Mouse (Mus musculus): ENCODE data around the gene Sfmbt2.

The Sfmbt2 gene

DNA sequence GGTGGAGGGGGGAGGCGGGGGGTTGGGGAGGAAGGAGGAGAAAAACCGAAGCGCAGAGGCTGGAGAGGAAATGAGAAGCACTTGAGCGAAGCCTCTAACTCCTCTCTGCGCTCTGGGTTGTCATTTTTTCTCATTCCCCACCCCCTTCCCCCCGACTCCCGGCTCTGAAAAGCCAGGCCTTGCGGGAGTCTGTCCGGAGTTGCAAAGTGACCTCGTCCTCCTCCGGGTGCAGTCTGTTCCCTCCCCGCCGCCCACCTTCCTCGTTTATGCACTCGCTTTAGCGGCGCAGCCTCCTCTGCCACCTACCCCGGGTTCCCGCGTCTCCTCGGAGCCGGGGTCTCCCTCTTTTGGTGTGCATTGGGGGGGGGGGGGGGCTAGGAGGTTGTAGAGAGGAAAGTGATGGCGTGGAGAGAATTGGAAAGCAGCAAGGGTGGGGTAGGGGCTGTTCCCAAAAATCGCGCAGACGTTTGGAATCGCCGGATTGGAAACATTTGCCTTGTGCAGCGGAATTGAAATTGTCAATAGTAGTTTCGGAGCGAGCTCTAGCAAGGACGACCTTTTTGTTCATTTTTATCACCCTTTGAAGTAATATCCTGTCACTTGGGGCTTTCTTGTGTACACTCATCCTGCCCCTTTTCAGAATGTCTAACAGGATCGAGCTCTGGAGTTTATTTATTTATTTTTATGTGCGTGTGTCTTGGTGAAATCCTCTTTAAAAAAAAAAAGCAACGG is 2.6 kb downstream of the Sfmbt2 start:
- peak; percentile 24 to 32 for DNase-seq

DNA sequence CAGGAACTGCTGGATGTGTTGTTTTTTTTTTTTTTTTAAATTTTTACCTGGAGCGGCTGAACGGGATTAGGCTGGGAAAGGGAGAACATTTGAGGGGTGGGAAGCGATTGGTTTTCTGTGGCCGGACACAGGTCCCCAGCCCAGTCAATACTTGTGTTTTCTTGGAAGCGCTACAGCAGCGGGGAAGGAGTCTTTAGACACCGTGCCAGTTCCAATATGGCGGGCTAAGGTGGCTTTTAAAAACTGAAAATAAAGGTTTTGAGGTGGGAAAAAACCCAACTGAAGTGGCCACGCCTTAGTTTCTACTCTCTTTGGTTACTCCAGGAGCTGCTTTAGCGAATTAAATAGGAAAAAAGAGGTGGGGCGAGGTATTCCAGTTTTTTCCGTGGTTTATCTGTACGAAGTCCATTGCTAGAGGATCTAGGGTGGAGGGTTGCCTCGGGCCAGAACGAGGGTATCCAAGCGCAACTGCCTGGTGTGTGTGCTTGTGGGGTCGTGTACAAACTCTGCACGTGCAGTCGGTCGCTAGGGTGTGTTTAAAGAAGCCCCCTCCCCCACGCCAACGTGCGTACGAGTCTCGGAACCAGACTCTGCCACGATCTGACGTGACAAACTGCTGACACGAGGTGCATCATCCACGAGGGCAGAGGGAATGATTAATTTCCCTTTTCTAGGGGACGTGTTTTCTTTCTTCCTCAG is 3.3 kb downstream of the Sfmbt2 start:
- no peak for DNase-seq

DNA sequence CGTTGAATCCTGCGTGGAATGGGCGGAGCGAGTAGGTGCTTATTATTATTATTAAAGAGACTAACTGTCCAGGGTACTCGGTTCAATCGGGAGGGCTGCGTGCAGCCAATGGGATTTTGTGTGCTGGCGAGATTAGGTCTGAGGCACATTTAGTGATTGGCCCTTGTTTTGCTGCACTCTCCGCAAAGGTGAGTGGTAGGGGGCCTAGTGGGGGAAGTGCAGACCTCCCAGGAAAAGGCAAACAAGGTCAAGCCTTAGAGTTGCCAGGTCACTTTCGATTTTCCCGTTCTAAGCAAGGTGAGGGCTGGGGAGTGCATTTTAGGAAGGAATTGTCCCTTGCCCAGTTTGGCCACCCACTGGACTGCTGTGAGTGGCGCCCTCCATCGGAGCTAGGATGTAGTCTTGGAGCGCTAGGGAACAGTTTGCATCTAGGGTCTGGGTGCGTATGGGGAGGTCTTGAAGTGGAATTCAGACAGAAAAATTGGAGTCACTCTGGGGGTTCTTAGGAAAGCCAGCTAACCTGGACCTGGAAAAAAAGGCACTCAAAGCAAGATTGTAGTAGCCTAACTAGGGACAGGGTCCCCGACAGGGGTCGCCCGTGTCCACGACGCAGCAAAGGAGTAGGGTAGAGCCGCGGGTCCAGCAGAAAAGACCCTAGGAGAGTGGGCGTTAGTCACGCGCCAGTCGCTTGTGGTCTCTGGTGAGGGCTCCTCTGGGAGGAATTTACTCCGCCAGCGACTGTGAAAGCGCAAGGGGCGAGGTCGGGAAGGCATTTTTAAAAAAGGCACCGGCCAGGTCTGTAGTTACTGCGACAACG is 4.1 kb downstream of the Sfmbt2 start:
- peak; percentile 37 to 45 for DNase-seq

DNA sequence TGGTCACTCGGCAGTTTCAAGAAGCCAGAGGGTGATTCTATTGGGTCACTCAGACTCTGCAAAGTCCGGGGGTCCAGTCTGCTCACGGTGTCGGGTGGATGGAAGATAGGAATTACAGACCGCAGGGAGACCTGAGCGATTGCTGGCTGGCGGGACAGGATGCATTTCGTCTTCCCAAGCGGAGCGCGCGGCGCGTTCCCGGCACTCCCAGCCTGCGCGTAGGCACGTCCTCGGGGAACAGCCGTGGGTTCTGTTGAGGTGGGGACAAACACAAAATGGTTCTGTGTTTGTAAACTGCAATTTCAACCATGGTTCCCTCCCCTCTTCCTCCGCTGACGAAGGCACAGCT is 4.7 kb downstream of the Sfmbt2 start:
- DNase-seq, result peak in 1 of 2 experiments; percentile 29

DNA sequence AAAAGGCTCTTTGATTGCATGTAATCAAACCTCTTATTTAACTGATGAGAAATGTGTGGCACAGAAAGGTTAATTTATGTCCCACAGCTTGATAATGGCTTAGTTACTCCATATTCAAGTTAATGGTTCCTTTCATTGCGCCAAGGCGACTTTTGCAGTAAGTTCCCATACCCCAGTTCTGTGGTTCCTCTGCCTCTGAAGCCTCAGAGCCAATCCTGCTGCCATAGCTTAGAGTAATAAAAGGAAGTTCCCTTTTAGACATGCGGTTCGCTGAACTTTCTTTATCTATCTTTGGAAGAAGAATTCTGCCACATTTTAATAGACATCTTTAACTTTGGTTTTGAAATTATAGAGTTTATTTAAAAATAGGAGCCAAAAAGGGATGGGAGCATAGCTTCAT is 19.7 kb downstream of the Sfmbt2 start:
- DNase-seq, result no peak

DNA sequence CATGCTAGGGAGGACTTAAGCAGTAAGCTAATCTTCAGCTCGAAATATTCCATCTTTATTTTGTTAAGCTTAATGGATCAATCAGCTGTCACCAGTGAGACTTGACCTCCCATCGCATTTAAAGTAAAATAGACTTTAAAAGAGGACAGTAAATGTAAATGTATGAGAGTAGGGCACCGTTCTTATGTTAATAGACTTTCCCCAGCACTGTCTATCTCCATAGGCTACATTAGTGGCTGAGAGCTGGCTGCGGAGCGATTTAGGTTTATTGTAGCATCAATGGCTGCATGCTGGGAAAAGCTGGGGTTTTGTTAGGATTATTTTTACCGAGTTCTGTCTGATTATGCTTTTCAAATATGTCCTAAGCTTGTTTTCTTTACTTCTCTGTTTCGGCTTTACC is 20.5 kb downstream of the Sfmbt2 start:
- no peak for DNase-seq

DNA sequence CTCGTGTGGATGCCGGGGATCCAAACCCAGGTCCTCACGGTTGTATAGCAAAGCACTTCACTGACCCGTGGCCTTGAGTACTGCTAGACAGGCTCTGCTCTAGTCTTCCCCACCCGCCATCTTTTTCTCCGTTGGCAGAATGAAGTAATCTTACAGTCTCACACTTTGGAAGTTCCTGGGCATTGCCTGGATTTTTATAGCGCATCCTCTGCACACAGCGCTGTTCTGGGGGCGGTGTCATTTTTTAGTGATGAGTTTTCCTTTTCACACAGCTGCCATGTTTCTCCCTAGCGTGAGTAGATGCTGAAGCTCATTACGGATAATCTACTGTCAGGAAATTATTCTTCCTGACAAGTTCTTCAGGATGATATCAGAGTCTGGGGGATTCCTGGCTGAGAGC is 24.8 kb downstream of the Sfmbt2 start:
- DNase-seq, result no peak

DNA sequence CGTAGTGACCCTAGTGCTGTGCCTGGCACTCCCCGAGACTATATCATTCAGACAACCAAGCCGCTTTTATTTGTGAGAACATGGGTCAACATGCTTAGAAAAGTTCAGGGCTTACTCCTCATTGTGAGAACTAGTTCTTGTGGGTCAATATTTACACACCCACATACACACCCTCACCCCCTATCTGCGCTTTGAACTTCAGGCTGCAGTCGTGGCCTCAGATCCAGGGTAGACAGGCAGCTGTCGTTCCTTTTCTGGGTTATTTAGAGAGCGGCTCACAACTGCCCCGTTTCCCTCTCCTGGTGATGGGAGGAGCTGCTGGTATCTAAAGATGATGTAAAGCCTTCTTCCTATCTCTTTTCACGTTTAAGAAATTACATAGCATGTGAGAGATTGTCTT is 27.5 kb downstream of the Sfmbt2 start:
- no peak for DNase-seq

DNA sequence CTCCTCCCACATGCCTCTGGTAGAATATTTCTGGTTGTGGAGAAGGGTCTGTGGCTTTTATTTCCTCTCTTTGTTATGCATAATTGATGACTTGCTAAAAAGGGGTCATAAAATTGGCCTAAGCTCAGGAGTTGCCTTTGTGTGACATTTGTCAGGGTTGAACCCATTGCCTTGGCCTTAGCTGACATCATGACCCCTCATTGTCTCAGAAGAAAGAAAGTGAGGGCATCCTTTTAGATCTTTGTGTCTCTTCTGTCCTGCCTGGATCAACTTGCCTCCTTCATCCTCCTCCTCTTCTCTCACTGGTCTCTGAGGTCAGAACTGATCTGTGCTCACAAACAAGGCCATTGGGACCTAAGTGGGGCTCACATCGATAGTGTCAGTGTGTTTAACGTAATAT is 35.8 kb downstream of the Sfmbt2 start:
- no peak for DNase-seq

DNA sequence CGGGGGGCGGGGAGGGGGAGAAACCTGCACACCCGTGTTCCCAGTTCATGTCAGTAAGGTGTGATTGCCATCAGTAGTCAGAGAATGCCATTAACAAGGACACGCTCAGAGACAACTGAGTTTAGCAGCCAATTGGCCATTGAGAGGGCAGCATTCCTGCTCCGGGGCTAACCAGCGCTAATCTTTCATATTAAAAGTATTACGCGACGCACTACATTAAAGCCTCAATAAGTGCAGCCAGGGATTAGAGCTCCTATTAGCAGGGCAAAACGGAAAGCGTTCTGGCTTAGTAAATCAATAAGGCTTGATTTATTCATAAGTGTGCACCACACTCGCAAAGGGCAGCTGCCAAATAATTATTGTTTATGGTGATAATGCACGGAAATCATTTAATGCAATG is 39.1 kb downstream of the Sfmbt2 start:
- no peak for DNase-seq

DNA sequence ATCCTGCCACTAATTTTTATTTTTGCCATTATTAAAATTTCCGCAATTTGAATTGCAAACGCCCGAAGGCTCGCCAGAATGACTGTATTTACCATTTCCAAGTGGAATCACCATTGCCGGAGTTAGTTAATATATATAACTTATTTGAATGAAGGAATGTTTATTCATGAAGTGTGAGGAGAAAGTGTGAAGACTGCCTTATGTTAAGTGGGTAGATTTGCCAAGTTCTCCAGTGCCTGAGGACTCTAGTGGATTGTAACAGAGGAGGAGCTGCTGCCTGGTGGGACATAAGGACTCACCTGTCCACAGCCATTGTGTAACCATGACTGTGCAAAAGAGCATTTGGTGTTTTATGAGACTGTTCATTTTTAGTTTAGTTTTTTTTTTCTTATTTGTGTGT is 39.8 kb downstream of the Sfmbt2 start:
- DNase-seq, result no peak

DNA sequence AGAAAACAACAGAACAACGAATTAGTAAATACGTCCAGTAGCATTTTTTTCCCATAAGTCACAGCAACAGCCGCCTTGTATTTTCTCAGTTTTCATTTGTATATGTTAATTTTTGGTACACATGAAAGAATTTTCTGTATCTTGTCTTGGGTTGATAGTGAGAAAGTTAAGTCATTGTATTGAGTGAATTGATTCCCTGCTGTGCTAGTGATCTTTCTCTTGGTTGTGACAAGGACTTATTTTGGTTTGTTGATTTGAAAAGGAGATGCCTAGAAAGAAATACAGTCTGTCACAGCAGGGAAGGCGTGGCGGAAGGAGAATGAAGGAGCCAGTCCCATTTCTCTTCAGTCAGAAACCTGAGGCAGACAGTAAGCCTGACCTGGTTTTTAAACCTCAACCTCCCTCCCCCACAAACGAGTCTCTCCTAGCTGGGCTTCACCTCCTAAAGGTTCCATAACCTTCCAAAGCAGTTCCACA is 50.7 kb downstream of the Sfmbt2 start:
- DNase-seq, result no peak

DNA sequence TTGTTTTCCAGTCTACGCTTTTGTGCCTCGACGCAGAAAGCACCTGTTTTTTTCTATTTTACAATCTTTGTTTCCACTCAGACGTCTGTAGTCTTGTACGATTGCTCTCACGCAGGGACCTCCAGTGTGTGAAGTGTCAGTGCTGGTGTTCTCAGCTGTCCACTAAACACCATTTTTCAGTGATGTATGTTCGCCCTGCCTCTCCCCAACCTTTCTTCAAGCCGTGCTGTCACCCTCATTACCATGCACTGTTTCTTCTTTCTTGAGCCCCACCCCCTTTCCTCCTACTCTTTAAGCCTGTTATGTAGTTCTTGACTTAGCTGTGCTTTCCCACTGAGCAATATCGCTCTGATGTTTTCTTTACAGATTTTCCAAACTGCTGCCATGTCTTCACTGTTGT is 67.0 kb downstream of the Sfmbt2 start:
- no peak for DNase-seq

DNA sequence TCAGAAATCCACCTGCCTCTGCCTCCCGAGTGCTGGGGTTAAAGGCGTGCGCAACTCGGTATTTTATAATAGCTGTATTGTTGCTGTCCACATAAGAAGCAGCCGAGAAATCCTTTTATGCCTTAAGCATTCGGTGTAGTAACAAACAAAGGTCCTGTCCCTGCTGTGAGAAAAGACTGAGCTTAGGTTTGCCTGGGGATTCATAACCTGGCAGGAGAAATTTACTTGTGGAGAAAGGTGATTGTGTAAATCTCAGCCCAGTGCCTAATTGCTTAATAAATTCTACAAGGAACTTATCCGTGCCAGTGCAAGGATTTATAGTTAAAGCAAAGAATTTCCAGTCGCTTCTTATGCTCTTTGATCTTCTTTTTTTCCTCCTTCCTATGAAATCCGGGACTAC is 71.5 kb downstream of the Sfmbt2 start:
- DNase-seq, result no peak

DNA sequence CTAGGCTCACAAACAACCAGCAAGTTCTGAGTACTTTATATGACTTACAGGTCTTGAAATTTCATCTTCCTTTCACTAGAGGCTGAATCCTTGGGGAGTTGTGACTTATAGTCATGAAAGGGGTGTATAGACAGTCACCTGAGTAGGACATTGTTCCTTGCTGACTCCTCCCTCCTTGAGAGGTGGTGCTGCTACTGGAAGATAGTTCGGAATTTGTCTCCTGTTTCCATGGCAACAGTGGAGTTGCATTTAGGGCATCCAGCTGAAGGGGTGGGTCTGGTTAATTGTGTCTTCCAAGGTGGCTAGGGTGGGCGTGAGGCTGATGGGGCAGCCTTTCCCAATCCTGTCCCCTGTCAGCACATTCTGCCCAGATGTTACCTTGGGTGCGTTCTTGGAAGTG is 83.3 kb downstream of the Sfmbt2 start:
- no peak for DNase-seq

DNA sequence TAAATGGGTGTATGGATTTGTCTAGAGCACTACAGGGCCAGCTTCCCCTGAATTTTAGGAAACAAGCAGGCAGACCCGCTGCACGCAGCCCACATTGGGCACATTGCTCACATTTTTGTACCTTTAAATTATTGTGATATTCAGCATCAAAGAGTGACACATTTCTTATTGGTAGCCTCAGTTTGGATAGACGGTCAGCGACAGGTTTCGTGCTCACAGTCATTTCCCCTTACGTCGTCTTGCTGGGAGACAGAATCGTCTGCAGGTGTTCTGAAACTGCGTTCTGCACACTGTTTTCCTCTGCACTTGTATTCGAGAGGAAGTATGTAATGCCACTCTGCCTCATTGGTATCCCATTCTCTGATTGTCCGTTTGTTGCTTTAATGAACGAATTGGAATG is 88.0 kb downstream of the Sfmbt2 start:
- DNase-seq, result no peak

DNA sequence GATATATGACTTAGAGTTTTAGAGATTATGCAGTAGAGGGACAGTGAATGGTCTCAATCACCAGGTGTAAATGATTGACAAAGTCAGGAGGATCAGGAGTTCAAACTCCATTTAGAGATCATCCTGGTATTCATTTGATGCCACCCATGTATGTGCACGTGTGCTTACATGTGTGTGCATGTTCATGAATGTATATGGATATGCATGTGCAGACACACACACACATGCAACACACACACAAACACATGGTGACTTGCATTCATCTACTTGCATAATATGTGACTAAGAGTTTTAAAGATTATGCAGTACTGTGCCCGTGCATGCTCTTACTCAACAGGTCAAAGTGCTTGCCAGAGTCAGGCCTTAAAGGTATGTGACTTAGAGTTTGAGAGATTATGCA is 146.2 kb downstream of the Sfmbt2 start:
- DNase-seq, result no peak

DNA sequence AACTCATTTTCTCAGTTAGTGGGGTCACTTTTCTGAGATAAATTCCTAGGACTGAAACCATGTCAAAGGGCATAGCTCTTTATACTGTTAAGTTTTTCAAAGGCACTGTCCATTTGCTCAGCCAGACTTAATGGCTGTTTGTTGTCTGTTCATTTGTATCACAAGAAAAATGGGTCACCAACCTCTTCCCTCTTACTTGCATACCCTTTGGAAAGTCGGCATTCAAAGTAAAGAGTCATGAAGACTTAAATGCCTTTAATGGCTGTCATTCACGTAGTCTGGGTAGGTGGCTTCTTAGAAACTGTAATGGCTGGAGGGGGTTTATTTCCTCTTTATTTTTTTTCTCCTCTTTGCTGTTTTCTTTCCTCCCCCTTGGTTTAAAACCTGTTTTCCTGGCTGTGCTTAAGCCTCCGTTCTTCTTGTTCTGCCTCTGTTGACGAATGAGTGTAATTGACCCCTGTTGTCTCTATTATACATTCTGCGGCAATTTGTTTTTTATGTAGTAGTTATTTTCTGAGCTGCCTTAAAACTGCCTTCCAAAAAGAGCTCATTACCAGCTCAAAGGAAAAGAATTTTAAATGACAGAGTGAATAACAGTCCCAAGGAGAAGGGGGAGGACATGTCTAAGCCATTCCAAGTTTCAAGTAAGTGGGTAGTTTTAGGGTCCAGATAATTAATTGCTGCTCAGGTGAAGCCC is 151.6 kb downstream of the Sfmbt2 start:
- no peak for DNase-seq

DNA sequence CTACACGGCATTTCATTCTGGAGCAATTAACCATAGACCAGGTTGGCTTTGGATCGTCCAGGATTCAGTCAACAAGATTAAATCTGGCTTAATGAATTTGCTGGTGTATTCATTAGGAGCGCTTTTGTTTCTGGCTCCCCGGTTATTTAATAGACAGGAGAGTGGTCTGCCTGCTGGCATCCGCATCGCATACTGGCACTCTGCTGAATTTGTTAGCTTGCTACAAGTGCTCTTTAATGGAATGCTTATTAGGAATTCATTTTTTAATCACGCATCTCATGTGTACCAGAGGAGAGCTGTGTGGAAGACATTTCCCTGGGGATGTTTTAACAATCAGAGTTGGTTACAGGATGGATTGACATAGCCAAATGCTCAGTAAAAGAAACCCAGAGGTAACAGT is 155.3 kb downstream of the Sfmbt2 start:
- no peak for DNase-seq

DNA sequence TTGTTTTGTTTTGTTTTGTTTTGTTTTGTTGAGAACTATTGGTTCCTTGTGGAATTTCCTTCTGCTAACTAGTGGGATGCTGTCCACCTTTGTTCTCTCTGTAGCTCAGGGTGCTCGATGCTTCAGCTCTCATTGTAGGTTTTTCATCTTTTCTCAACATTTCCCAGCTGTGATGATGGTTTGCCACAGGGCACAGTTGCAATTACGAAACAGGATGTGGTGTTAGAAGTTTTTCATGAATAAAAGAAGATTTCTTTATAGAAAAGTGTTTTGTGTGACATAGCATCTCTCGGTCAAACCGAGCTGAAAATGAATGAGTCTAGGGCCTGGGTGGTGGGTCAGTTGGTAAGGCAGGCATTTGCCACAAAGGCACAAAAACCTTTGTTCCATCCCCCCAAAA is 171.5 kb downstream of the Sfmbt2 start:
- DNase-seq, result no peak

DNA sequence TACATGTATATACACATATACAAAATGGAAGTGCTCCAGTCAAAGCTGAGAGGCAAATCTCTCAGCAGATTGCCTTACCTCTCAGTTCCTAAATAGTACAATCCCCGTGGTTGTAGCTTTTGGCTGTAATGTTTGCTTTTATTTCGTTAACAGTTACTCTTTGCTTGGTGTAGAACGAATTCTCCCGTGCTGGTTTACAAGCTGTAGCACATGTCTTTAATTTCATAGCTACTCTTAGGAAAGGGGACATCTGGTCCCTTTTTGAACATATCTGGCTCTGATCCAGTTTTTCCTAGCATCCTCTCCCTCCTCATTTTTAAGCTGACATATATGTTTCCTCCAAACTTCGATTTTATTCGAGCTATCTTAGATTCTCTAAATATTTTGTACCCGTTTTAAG is 172.1 kb downstream of the Sfmbt2 start:
- no peak for DNase-seq

DNA sequence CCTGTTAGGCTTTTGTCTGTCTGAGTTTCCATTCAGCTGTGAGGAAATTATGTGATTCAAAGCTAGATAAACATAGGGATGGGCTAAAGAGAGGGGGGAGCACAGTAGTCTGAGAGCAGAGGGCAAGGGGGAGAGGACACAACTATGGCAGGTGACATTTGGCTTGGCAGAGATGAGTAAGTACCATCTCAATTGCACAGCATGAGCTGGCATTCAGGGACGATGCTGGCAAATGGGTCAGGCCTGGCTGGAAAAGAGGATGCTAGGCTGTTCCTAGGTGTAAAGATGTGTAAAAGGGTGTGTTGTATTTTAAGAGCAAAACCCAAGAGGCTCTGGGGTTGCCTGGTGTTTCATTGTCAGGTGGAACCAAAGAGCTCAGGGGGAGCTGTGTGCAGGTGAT is 188.5 kb downstream of the Sfmbt2 start:
- DNase-seq, result no peak

DNA sequence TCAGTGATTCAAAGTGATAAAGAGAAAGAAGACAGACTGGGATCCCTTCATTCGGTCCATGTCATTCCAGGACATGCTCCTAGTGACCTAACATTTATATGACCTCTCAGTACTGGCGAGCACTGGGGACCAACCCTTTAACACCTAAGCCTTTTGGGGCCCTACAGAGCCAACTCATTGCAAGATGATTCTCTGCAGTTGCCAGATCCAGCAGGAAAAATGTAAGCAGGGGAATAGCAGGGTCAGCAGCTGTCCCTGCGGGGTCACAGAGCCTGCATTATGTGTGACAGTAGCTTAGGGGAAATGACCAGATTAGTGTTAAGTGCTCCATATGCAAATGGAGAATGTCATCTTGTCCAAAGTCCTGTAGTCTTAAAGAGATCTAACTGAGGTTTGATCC is 195.2 kb downstream of the Sfmbt2 start:
- DNase-seq, result no peak

Measured in lung, postnatal 4 days (tissue).